Mouse (Mus musculus): ENCODE measurements around the gene Arid3c. TPM values are rescaled to one million over a fixed set of nuclear protein-coding genes. Genes with fewer than 3 reads are reported as not detected.

The Arid3c gene
- polyA plus RNA-seq, 1 experiment, result not detected

GRCm38 (mm10) chr4:41758701-41759100, 27.8 kb upstream of the Arid3c start:
- Histone ChIP-seq H3K4me3 (ENCODE audit: insufficient read depth, low read depth, low read length) (no peak overlapping the region), H3K4me1 (ENCODE audit: control insufficient read depth, insufficient read depth, insufficient read length, low read length) (peaks cover 10% of the 10 kb centered on the region), H3K27ac (replicated peaks; ENCODE audit: low read depth, low read length) (no peak overlapping the region)

DNA sequence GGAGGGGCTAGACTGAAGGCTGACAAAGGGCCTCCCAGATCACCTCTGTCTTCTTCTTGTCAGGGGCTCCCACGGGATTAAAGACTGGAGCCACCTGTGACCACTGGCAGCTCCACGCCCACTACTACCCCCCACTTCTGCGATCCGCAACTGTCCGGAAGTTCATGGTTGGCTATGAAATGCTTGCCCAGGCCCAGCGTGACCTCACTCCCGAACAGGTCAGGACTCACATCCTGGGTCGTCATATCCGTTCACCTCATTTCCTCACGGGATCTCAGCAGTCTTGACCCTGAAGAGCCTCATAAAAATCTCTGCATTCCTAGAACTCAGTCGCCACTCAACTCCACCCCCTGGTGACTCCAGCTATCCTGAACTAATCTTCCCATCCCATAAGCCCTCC, 27.1 kb upstream of the Arid3c start:
- Histone ChIP-seq H3K4me1 (ENCODE audit: control insufficient read depth, insufficient read depth, insufficient read length, low read length) (peaks cover 10% of the 10 kb centered on the region), H3K27ac (replicated peaks; ENCODE audit: low read depth, low read length) (no peak overlapping the region), H3K4me3 (ENCODE audit: insufficient read depth, low read depth, low read length) (no peak overlapping the region)

DNA sequence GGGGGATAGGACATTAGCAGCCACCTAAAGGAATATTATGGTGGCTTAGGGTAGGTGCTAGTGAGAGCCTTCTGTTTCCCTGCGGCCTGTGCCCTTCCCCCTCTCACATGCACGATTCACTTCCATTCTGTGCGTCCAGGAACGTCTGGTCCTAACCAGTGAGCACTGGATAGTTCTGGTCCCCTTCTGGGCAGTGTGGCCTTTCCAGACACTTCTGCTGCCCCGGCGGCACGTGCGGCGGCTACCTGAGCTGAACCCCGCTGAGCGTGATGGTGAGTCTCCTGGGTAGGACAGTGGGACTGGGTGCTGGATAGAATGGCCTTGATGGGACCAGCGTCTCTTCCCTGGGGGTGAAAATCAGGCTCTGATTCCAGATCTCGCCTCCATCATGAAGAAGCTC, 26.4 kb upstream of the Arid3c start:
- Histone ChIP-seq H3K4me1 (ENCODE audit: control insufficient read depth, insufficient read depth, insufficient read length, low read length) (peaks cover 8% of the 10 kb centered on the region), H3K27ac (replicated peaks; ENCODE audit: low read depth, low read length) (no peak overlapping the region), H3K4me3 (ENCODE audit: insufficient read depth, low read depth, low read length) (no peak overlapping the region)

DNA sequence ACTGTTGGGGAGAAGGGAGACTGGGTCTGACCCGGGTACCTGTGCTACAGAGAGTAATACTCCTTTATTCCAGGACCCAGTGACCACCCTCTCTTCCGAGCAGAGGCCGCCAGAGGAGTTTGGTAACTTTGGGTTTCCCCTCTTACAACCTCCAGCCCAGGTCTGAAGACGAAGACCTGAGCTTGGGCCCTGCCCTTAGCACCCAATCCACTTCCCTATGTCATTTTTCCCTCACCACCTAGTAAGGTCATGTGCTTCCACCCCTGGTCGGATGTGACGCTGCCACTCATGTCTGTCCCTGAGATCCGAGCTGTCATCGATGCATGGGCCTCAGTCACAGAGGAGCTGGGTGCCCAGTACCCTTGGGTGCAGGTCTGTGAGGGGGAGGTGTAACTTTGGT, 25.5 kb upstream of the Arid3c start:
- peak overlapping the region; percentile 81 for H3K4me3 ChIP-seq (ENCODE audit: insufficient read depth, low read depth, low read length)
- H3K4me1 ChIP-seq (ENCODE audit: control insufficient read depth, insufficient read depth, insufficient read length, low read length), result peaks cover 8% of the 10 kb centered on the region
- H3K27ac ChIP-seq (replicated peaks; ENCODE audit: low read depth, low read length), result no peak overlapping the region

GRCm38 (mm10) chr4:41755338-41756305, 24.7 kb upstream of the Arid3c start, which contains the start of gene Sigmar1:
Gene Sigmar1, minus strand, starts transcription at chr4:41756157.
- Histone ChIP-seq H3K27ac (replicated peaks; ENCODE audit: low read depth, low read length) (peak within 1 kb of the TSS; percentile 90), H3K4me1 (ENCODE audit: control insufficient read depth, insufficient read depth, insufficient read length, low read length) (peaks cover 3% of the 10 kb centered on the region; the same call in 1 of the 2 replicates), H3K4me3 (ENCODE audit: insufficient read depth, low read depth, low read length) (peak within 1 kb of the TSS; percentile 81)

DNA sequence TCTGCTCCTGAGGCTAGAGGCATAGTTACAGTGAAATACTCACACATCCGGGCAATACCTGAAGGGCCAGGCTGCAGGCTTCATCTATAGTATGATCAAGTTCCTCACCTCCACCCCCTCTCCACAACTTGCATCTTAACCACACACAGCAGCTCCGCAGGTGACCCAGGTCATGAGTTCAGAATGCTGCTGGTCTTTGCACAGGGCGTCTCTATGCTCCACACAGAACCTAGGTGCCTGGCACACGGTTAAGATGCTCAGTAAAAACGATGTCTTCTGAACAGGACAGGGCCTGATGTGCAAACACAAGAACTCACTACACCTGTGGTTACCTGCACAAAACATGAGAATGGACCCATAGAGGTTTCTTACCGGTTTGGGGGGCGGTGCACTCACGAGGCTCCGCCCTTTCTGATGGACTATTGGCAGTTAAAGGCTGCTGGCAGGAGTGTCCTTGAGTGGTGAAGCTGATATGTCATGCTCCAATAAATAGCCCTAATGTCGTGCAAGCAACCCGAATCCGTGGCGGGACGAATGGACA, 23.9 kb upstream of the Arid3c start, which contains the start of gene Galt:
TSS of gene Galt (plus strand) at position 432 of the 541 bp plus-strand sequence.
- peaks cover 3% of the 10 kb centered on the region; the same call in 1 of the 2 replicates for H3K4me1 ChIP-seq (ENCODE audit: control insufficient read depth, insufficient read depth, insufficient read length, low read length)
- peak within 1 kb of the TSS; percentile 81 for H3K4me3 ChIP-seq (ENCODE audit: insufficient read depth, low read depth, low read length)
- H3K27ac ChIP-seq (replicated peaks; ENCODE audit: low read depth, low read length), result peak within 1 kb of the TSS; percentile 90

GRCm38 (mm10) chr4:41745021-41745420, 14.1 kb upstream of the Arid3c start:
- no peak overlapping the region for H3K27ac ChIP-seq (replicated peaks; ENCODE audit: low read depth, low read length)
- H3K4me3 ChIP-seq (ENCODE audit: insufficient read depth, low read depth, low read length), result no peak overlapping the region
- peaks cover 6% of the 10 kb centered on the region; the same call in 1 of the 2 replicates for H3K4me1 ChIP-seq (ENCODE audit: control insufficient read depth, insufficient read depth, insufficient read length, low read length)

DNA sequence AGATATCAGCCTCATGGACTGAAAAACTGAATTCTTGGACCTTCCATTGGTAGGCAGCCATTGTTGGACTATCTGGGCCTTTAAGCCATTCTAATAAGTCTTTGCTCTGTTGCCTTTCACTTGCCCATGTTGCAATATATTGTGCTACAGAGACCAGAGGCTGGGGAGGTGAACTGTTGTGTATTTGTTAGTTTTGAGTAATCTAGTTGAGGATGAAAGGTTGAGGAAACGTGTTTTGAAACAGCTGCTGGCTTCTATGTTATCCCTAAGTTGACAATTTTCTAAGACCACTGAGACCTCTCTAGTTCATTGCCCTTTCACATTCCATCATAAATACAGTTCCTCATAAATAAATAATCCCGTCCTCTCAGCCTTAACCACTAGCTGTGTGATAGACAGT, 13.2 kb upstream of the Arid3c start:
- H3K4me3 ChIP-seq (ENCODE audit: insufficient read depth, low read depth, low read length), result no peak overlapping the region
- H3K27ac ChIP-seq (replicated peaks; ENCODE audit: low read depth, low read length), result no peak overlapping the region
- peaks cover 8% of the 10 kb centered on the region; the same call in 1 of the 2 replicates for H3K4me1 ChIP-seq (ENCODE audit: control insufficient read depth, insufficient read depth, insufficient read length, low read length)

GRCm38 (mm10) chr4:41741158-41741560, 10.2 kb upstream of the Arid3c start:
- Histone ChIP-seq H3K4me1 (ENCODE audit: control insufficient read depth, insufficient read depth, insufficient read length, low read length) (peaks cover 8% of the 10 kb centered on the region; the same call in 1 of the 2 replicates), H3K4me3 (ENCODE audit: insufficient read depth, low read depth, low read length) (peak overlapping the region; percentile 93), H3K27ac (replicated peaks; ENCODE audit: low read depth, low read length) (peak overlapping the region; percentile 77)

GRCm38 (mm10) chr4:41740380-41741157, 9.6 kb upstream of the Arid3c start:
- Histone ChIP-seq H3K4me1 (ENCODE audit: control insufficient read depth, insufficient read depth, insufficient read length, low read length) (peaks cover 8% of the 10 kb centered on the region; the same call in 1 of the 2 replicates), H3K27ac (replicated peaks; ENCODE audit: low read depth, low read length) (peak overlapping the region; percentile 77), H3K4me3 (ENCODE audit: insufficient read depth, low read depth, low read length) (peak overlapping the region; percentile 93)

DNA sequence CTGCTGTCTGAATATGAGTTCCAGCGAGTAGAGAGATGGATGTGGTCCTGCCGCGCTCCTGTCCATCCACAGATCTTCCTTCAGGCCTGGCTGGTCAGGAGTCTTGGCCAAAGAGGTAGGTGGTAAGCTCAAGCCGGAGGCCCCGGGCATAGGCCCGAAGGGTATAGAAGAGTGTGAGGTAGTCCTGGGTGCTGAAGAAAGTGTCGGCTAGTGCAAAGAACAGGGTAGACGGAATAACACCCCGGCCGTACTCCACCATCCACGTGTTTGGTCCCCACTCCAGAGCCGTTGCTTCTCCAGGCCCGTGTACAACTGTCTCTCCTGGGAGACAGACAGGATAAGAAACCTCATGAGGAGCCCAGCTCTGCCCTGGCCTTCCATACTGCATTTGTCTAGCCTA, 8.3 kb upstream of the Arid3c start:
- Histone ChIP-seq H3K4me3 (ENCODE audit: insufficient read depth, low read depth, low read length) (no peak overlapping the region), H3K27ac (replicated peaks; ENCODE audit: low read depth, low read length) (no peak overlapping the region), H3K4me1 (ENCODE audit: control insufficient read depth, insufficient read depth, insufficient read length, low read length) (peaks cover 8% of the 10 kb centered on the region; the same call in 1 of the 2 replicates)

DNA sequence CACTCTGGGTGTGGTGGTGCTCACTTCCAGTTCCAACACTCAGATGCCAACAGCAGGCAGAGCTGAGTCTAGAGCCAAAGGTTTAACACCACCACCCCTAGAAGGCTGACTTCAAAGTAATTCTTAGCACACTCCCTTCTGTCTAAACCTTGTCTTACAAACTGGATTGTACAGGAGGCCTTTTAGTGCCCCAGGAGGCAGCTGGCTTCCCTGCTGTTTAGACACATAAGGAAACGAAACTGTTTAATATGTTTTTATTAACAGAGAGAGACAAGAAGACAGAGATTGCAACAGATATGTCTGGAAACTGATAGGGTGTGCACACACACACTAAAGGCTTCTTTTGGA, 7.3 kb upstream of the Arid3c start:
- H3K4me1 ChIP-seq (ENCODE audit: control insufficient read depth, insufficient read depth, insufficient read length, low read length), result peaks cover 8% of the 10 kb centered on the region; the same call in 1 of the 2 replicates
- H3K27ac ChIP-seq (replicated peaks; ENCODE audit: low read depth, low read length), result no peak overlapping the region
- no peak overlapping the region for H3K4me3 ChIP-seq (ENCODE audit: insufficient read depth, low read depth, low read length)

DNA sequence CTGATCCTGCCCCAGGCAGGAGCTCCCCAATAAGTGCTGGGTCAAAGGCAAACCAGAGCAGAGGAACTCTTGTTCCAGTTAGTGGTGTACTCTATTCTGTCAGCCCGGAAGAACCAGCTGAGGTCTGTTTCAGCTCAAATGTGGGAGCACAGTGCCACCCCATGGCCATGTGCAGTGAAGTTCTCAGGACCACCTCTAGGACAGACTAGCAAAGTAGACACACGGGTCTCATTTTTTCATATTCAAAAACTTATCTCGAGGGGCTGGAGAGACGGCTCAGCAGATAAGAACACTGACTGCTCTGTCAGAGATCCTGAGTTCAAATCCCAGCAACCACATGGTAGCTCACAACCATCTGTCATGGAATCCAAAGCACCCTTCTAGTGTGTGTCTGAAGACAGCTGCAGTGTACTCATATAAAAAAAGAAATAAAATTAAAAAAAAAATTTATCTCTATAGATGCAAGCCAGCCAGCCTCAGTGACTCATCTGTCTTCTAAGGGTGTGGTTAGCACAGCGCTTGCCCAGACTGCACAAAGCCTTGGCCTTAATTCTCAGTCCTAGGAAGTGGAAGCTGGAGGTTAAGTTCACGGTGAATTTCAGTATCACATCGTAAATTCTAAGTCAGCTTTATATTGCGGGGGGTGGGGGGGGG, 6.8 kb upstream of the Arid3c start:
- Histone ChIP-seq H3K27ac (replicated peaks; ENCODE audit: low read depth, low read length) (no peak overlapping the region), H3K4me3 (ENCODE audit: insufficient read depth, low read depth, low read length) (no peak overlapping the region), H3K4me1 (ENCODE audit: control insufficient read depth, insufficient read depth, insufficient read length, low read length) (peaks cover 8% of the 10 kb centered on the region; the same call in 1 of the 2 replicates)

DNA sequence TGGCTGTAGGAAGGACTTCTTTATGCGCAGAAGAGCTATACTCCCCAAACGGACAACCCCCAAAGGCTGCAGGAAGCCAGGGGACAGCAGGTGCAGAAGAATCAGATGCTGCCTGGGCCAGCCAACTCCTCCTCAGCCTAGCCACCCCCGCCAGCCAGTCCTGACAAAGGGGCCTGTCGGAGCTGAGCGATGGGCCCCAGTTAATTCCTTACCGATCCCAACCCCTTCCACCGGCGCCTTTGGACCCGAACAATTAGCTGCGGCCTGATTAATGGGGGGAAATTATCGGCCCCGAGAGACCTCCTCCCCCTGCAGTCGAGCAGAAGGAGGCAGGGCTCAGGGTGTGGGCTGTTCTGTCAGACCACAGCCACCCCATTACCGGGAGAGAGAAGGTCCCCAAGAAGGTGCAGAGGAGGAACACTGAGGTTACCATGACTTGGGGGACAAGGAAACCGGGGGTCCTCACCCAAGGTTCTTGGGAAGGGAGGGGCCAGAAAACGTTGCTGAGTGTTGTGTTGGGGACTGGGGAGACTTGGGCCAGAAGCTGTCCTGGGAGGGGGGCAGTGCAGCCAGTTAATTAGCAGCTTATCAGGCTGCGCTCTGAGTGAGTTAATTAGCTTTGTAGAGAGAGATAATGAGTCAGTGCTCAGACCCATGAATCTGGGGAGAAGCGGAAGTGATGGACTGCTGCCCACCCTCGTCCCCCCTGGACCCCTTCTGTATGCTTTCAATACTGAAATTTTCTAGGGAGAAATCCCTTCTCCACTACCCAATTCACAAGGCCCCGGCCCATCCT, 3.9 kb downstream of the Arid3c start:
- no peak overlapping the region for H3K4me3 ChIP-seq (ENCODE audit: insufficient read depth, low read depth, low read length)
- no peak overlapping the region for H3K27ac ChIP-seq (replicated peaks; ENCODE audit: low read depth, low read length)
- H3K4me1 ChIP-seq (ENCODE audit: control insufficient read depth, insufficient read depth, insufficient read length, low read length), result peaks cover 4% of the 10 kb centered on the region
